Mouse (Mus musculus): Measurements from ENCODE around the gene Myo1a.
"Not testable (repeated sequence)": the region's sequence is repeated elsewhere in the genome, so short reads cannot be mapped to it uniquely, and the experiment has no call there.

DNA sequence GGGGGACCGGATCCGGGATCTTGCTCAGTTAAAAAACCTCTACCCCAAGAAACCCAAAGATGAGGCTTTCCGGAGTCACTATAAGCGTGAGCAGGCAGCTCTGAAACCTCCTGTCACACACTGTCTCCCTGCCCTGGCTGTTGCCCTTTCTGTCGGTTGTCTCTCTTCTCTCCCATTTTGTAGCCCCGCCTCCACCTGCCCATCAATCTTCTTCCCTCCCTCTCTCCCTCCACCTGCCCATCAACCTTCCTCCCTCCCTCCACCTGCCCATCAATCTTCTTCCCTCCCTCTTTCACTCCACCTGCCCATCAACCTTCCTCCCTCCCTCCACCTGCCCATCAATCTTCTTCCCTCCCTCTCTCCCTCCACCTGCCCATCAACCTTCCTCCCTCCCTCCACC, 47.4 kb upstream of the Myo1a start:
- not testable (repeated sequence) for TF ChIP-seq CTCF (IDR thresholded peaks at IDR 0.05; ENCODE audit: control insufficient read depth, insufficient read depth, insufficient read length); MAX (IDR thresholded peaks at IDR 0.05); FOSL1 (IDR thresholded peaks at IDR 0.05; ENCODE audit: insufficient read depth, low read length, poor library complexity, severe bottlenecking); USF1 (IDR thresholded peaks at IDR 0.05; ENCODE audit: low read depth); MYOG (IDR thresholded peaks at IDR 0.05; ENCODE audit: control insufficient read depth, extremely low read depth, insufficient read length); MYOD1 (IDR thresholded peaks at IDR 0.05; ENCODE audit: control insufficient read depth, insufficient read length, low read depth)

All from C2C12 (cell line).